Mouse (Mus musculus) brain, embryonic 14.5 days (tissue): ENCODE results near the gene Mms19.

ENCODE experiments used
- CTCF ChIP-seq: fragments of 200-500 bp; IDR thresholded peaks from 2 replicates; pipeline ENCODE4 v1.5.1; 2012; ENCODE audit warnings: inconsistent platforms, mild to moderate bottlenecking, moderate library complexity, borderline replicate concordance; ENCODE audit not compliant: insufficient read depth, insufficient read length; ENCODE audit errors: extremely low read depth
- POLR2A ChIP-seq: fragments of 200-500 bp; IDR thresholded peaks from 2 replicates; pipeline ENCODE4 v1.6.1; 2012; ENCODE audit warnings: mild to moderate bottlenecking, inconsistent platforms, borderline replicate concordance; ENCODE audit not compliant: poor library complexity, insufficient read depth, insufficient read length, severe bottlenecking; ENCODE audit errors: extremely low read depth

DNA sequence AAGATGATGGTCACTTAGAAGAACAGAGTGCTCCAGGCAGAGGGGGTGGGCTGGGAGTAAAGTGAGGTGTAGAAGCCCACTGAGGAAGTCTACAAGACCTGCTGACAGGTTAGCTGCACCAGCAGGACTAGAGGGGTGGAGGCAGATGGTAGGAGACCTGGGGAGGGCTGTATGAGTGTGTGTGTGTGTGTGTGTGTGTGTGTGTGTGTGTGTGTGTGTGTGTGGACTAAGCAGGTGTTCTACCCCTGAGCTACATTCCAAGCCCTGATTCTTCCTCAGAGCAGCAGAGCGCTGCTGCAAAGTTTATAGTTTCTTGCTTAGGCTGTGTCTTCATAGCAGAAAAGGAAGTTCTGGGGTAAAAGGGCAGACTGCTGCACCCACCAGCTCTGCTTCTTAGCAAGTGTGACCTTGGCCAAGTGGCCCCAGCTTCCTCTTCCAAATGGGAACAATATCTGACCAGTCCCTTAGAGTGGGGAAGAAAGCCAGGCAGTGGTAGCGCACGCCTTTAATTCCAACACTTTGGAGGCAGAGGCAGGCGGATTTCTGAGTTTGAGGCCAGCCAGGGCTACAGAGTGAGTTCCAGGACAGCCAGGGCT is 18.8 kb upstream of the Mms19 start:
- TF ChIP-seq POLR2A (no peak), CTCF (no peak)
